Mouse (Mus musculus): Measurements from ENCODE around the gene Olfr741. TPM values are rescaled to one million over a fixed set of nuclear protein-coding genes. Genes with fewer than 3 reads are reported as not detected.

The Olfr741 gene
- total and polyA plus RNA-seq, 3 experiments = not detected

- Histone ChIP-seq H3K4me3 (replicated peaks in 1 of 3; ENCODE audit: low read depth in 2 of 3, low read length in 2 of 3, poor library complexity in 1 of 3) (no peak overlapping the region), H3K36me3 (replicated peaks in 1 of 2; ENCODE audit: control insufficient read depth in 1 of 2, insufficient read depth in 1 of 2, low read length in 1 of 2) (no peaks in the 10 kb centered on the region), H3K9ac (ENCODE audit: insufficient read depth, low read depth) (no peak overlapping the region), H3K4me2 (ENCODE audit: insufficient read depth, low read depth, poor library complexity, severe bottlenecking) (no peak overlapping the region), H3K27me3 (replicated peaks) (peaks cover 8% of the 10 kb centered on the region), H3K4me1 (ENCODE audit: control insufficient read depth in 1 of 2, insufficient read depth in 2 of 2) (no peaks in the 10 kb centered on the region), H3K9me3 (replicated peaks; ENCODE audit: low read length) (no peaks in the 10 kb centered on the region), H3K27ac (ENCODE audit: insufficient read depth, low read depth) (no peak overlapping the region), H3K79me2 (replicated peaks; ENCODE audit: control insufficient read depth, extremely low read depth, insufficient read depth, poor library complexity, severe bottlenecking) (no peaks in the 10 kb centered on the region)
- no peak for DNase-seq (ENCODE audit: extremely low read depth)
- dilution Hi-C loops (cut with MboI; ENCODE audit: extremely low pct_ligation_motif_present, extremely low pct_unique_long_range_greater_than_20kb, low sequenced_read_pairs) = no loop called here
- TF ChIP-seq MEF2A (IDR thresholded peaks at IDR 0.05; ENCODE audit: borderline replicate concordance, low read depth, low read length) (no peak), MAX (IDR thresholded peaks at IDR 0.05; ENCODE audit: low read length) (no peak), TCF12 (IDR thresholded peaks at IDR 0.05; ENCODE audit: low read depth, low read length) (no peak), ZC3H11A (IDR thresholded peaks at IDR 0.05; ENCODE audit: low read depth, low read length) (no peak), CTCF (conservative IDR thresholded peaks at IDR 0.05 in 1 of 2, IDR thresholded peaks at IDR 0.05 in 1 of 2; ENCODE audit: low read depth in 2 of 2, low read length in 2 of 2) (no peak), KAT2A (IDR thresholded peaks at IDR 0.05; ENCODE audit: insufficient replicate concordance, low read length) (no peak), ZKSCAN1 (IDR thresholded peaks at IDR 0.05; ENCODE audit: borderline replicate concordance, low read depth, low read length) (no peak), ETS1 (conservative IDR thresholded peaks at IDR 0.05; ENCODE audit: low read depth, low read length) (no peak), POLR2A (IDR thresholded peaks at IDR 0.05; ENCODE audit: low read depth, low read length) (no peak), RCOR1 (conservative IDR thresholded peaks at IDR 0.05; ENCODE audit: low read depth, low read length) (no peak), NRF1 (IDR thresholded peaks at IDR 0.05; ENCODE audit: low read depth, low read length) (no peak), E2F4 (IDR thresholded peaks at IDR 0.05; ENCODE audit: insufficient replicate concordance, low read depth, low read length) (no peak), IRF4 (IDR thresholded peaks at IDR 0.05; ENCODE audit: low read depth, low read length) (no peak), SMC3 (IDR thresholded peaks at IDR 0.05; ENCODE audit: low read depth, low read length) (no peak), POLR2AphosphoS2 (IDR thresholded peaks at IDR 0.05; ENCODE audit: low read depth, low read length) (no peak), PAX5 (IDR thresholded peaks at IDR 0.05; ENCODE audit: low read length) (no peak), UBTF (IDR thresholded peaks at IDR 0.05; ENCODE audit: low read depth, low read length) (no peak), CHD2 (IDR thresholded peaks at IDR 0.05; ENCODE audit: low read length) (no peak), MYC (IDR thresholded peaks at IDR 0.05; ENCODE audit: low read depth, low read length) (no peak)
- in situ Hi-C loops (cut with MboI; ENCODE audit: low pct_ligation_motif_present, low pct_unique_long_range_greater_than_20kb, low sequenced_read_pairs) = no loop called here
These were observed 5.9 kb downstream of the Olfr741 start for GRCm38 (mm10) chr14:50478406-50478805.

GRCm38 (mm10) chr14:50503300-50503699 lies 30.8 kb downstream of the Olfr741 start, which contains the start of gene Olfr742:
Gene Olfr742 (plus strand): TSS chr14:50503600.
- H3K9ac ChIP-seq (ENCODE audit: insufficient read depth, low read depth) = no peak within 1 kb of the TSS
- H3K36me3 ChIP-seq (replicated peaks in 1 of 2; ENCODE audit: control insufficient read depth in 1 of 2, insufficient read depth in 1 of 2, low read length in 1 of 2) = no peaks in the 10 kb centered on the region
- no peak within 1 kb of the TSS for H3K27ac ChIP-seq (ENCODE audit: insufficient read depth, low read depth)
- H3K27me3 ChIP-seq (replicated peaks) = peaks cover 3% of the 10 kb centered on the region
- dilution Hi-C loops (cut with MboI; ENCODE audit: extremely low pct_ligation_motif_present, extremely low pct_unique_long_range_greater_than_20kb, low sequenced_read_pairs) = no loop called here
- no peaks in the 10 kb centered on the region for H3K9me3 ChIP-seq (replicated peaks; ENCODE audit: low read length)
- in situ Hi-C loops (cut with MboI; ENCODE audit: low pct_ligation_motif_present, low pct_unique_long_range_greater_than_20kb, low sequenced_read_pairs) = no loop called here
- DNase-seq (ENCODE audit: extremely low read depth) = no peak
- TF ChIP-seq PAX5 (IDR thresholded peaks at IDR 0.05; ENCODE audit: low read length) (no peak), MAFK (IDR thresholded peaks at IDR 0.05; ENCODE audit: insufficient replicate concordance, low read length) (no peak), NELFE (IDR thresholded peaks at IDR 0.05; ENCODE audit: low read depth, low read length) (no peak), ZC3H11A (IDR thresholded peaks at IDR 0.05; ENCODE audit: low read depth, low read length) (no peak), HCFC1 (IDR thresholded peaks at IDR 0.05; ENCODE audit: low read depth, low read length) (no peak), ETS1 (conservative IDR thresholded peaks at IDR 0.05; ENCODE audit: low read depth, low read length) (no peak), EP300 (IDR thresholded peaks at IDR 0.05; ENCODE audit: low read length) (no peak), JUN (IDR thresholded peaks at IDR 0.05; ENCODE audit: insufficient read depth, low read depth, low read length) (no peak), SIN3A (IDR thresholded peaks at IDR 0.05; ENCODE audit: low read length) (no peak)
- H3K79me2 ChIP-seq (replicated peaks; ENCODE audit: control insufficient read depth, extremely low read depth, insufficient read depth, poor library complexity, severe bottlenecking) = no peaks in the 10 kb centered on the region
- H3K4me3 ChIP-seq (replicated peaks in 1 of 3; ENCODE audit: low read depth in 2 of 3, low read length in 2 of 3, poor library complexity in 1 of 3) = no peak within 1 kb of the TSS
- H3K4me1 ChIP-seq (ENCODE audit: control insufficient read depth in 1 of 2, insufficient read depth in 2 of 2) = no peaks in the 10 kb centered on the region
- no peak within 1 kb of the TSS for H3K4me2 ChIP-seq (ENCODE audit: insufficient read depth, low read depth, poor library complexity, severe bottlenecking)
